Mouse (Mus musculus) hindbrain, embryonic 16.5 days (tissue): ENCODE results near the gene Clec16a. TPM values are rescaled to one million over a fixed set of nuclear protein-coding genes. Genes with fewer than 3 reads are reported as not detected.

Experiments
- ATAC-seq: fragments of 200-750 bp; cut with Nextera tagmentation; 2 replicates; pipeline ENCODE4 v1.8.0; 2017; ENCODE audit warnings: moderate TSS enrichment, moderate library complexity
- H3K27ac ChIP-seq: fragments of 300-500 bp; sonication (generic); 2 replicates; pipeline ENCODE4 v1.5.1; 2014; ENCODE audit warnings: low read depth, mild to moderate bottlenecking, control low read depth, low read length, moderate library complexity
- H3K27me3 ChIP-seq: fragments of 300-500 bp; sonication (generic); replicated peaks from 2 replicates; pipeline ENCODE4 v1.6.1; 2014; ENCODE audit warnings: low read length; ENCODE audit not compliant: control insufficient read depth, insufficient read depth
- H3K36me3 ChIP-seq: fragments of 300-500 bp; sonication (generic); 2 replicates; pipeline ENCODE4 v1.6.1; 2014; ENCODE audit warnings: mild to moderate bottlenecking, low read length, moderate library complexity, mixed read lengths; ENCODE audit not compliant: control insufficient read depth, insufficient read depth
- H3K4me1 ChIP-seq: fragments of 300-500 bp; sonication (generic); 2 replicates; pipeline ENCODE4 v1.6.1; 2014; ENCODE audit warnings: low read depth, low read length; ENCODE audit not compliant: control insufficient read depth, insufficient read depth
- H3K4me2 ChIP-seq: fragments of 300-500 bp; sonication (generic); 2 replicates; pipeline ENCODE4 v1.6.1; 2014; ENCODE audit warnings: mild to moderate bottlenecking, low read length, control low read depth, moderate library complexity
- H3K4me3 ChIP-seq: fragments of 300-500 bp; sonication (generic); 2 replicates; pipeline ENCODE4 v1.5.1; 2014; ENCODE audit warnings: mild to moderate bottlenecking, low read length, control low read depth, moderate library complexity
- H3K9ac ChIP-seq: fragments of 300-500 bp; sonication (generic); 2 replicates; pipeline ENCODE4 v1.6.1; 2014; ENCODE audit warnings: low read depth, mild to moderate bottlenecking, control low read depth, low read length, moderate library complexity
- H3K9me3 ChIP-seq: fragments of 300-500 bp; sonication (generic); 2 replicates; pipeline ENCODE4 v1.6.1; 2014; ENCODE audit warnings: mild to moderate bottlenecking, low read length, moderate library complexity; ENCODE audit not compliant: control insufficient read depth
- WGBS: fragments of 180-500 bp; shearing (Covaris S2); extraction: QIAGEN DNeasy Blood & Tissue Kit; methylation state at CpG from one replicate; pipeline ENCODE4 v1.1.7; 2014; 5-methylcytosine and 5-hydroxymethylcytosine counted together
- polyA plus RNA-seq: library from polyadenylated mRNA; unstranded; fragments of >200 nt; fragmentation: Nextera tagmentation; extraction: Ambion mirVana; gene quantifications from 2 replicates; pipeline ENCODE4 v1.2.1, GENCODE M21; 2015

The Clec16a gene
- polyA plus RNA-seq, 1 experiment from 2014 or later = 60.7 TPM

GRCm38 (mm10) chr16:10719971-10720370 lies 174.8 kb downstream of the Clec16a start:
- no peak overlapping the region for H3K9ac ChIP-seq
- 31% methylated on average over 6 of the region's 6 CpGs for WGBS
- ATAC-seq = peak; percentile 78
- no peak overlapping the region for H3K27ac ChIP-seq
- no peaks in the 10 kb centered on the region for H3K27me3 ChIP-seq
- H3K4me3 ChIP-seq = no peak overlapping the region
- H3K36me3 ChIP-seq = no peaks in the 10 kb centered on the region
- no peak overlapping the region for H3K4me2 ChIP-seq
- no peaks in the 10 kb centered on the region for H3K9me3 ChIP-seq
- H3K4me1 ChIP-seq = no peaks in the 10 kb centered on the region

GRCm38 (mm10) chr16:10722882-10723544 lies 177.9 kb downstream of the Clec16a start:
- no peak overlapping the region for H3K9ac ChIP-seq
- H3K4me3 ChIP-seq = no peak overlapping the region
- H3K27me3 ChIP-seq = no peaks in the 10 kb centered on the region
- H3K4me1 ChIP-seq = no peaks in the 10 kb centered on the region
- H3K27ac ChIP-seq = no peak overlapping the region
- 0 out of 2 replicates have a peak, but pooled peaks have one; percentile 7 for ATAC-seq
- no peaks in the 10 kb centered on the region for H3K9me3 ChIP-seq
- WGBS = 28% methylated on average over 1 of the region's 1 CpGs
- H3K4me2 ChIP-seq = no peak overlapping the region
- H3K36me3 ChIP-seq = no peaks in the 10 kb centered on the region

GRCm38 (mm10) chr16:10723816-10724647 lies 178.9 kb downstream of the Clec16a start:
- H3K36me3 ChIP-seq = no peaks in the 10 kb centered on the region
- 74% methylated on average over 5 of the region's 5 CpGs for WGBS
- no peaks in the 10 kb centered on the region for H3K9me3 ChIP-seq
- ATAC-seq = no peak
- H3K27ac ChIP-seq = no peak overlapping the region
- H3K27me3 ChIP-seq = no peaks in the 10 kb centered on the region
- H3K4me3 ChIP-seq = no peak overlapping the region
- no peak overlapping the region for H3K4me2 ChIP-seq
- H3K9ac ChIP-seq = no peak overlapping the region
- H3K4me1 ChIP-seq = no peaks in the 10 kb centered on the region; the same call in 1 of the 2 replicates

- Histone ChIP-seq H3K36me3 (no peaks in the 10 kb centered on the region), H3K9ac (no peak overlapping the region), H3K27me3 (no peaks in the 10 kb centered on the region), H3K27ac (no peak overlapping the region), H3K4me1 (no peaks in the 10 kb centered on the region; the same call in 1 of the 2 replicates), H3K4me3 (no peak overlapping the region), H3K4me2 (no peak overlapping the region), H3K9me3 (no peaks in the 10 kb centered on the region)
- ATAC-seq = no peak
- WGBS = 69% methylated on average over 2 of the region's 2 CpGs
Observed at GRCm38 (mm10) chr16:10725156-10725555, 180.0 kb downstream of the Clec16a start.

GRCm38 (mm10) chr16:10727630-10728029 lies 182.5 kb downstream of the Clec16a start:
- Histone ChIP-seq H3K4me2 (no peak overlapping the region), H3K9ac (no peak overlapping the region), H3K9me3 (no peaks in the 10 kb centered on the region), H3K36me3 (peaks cover 3% of the 10 kb centered on the region; the same call in 1 of the 2 replicates), H3K27ac (no peak overlapping the region), H3K27me3 (no peaks in the 10 kb centered on the region), H3K4me3 (no peak overlapping the region), H3K4me1 (no peaks in the 10 kb centered on the region; the same call in 1 of the 2 replicates)
- no peak for ATAC-seq
- WGBS = 87% methylated on average over 4 of the region's 4 CpGs

GRCm38 (mm10) chr16:10728886-10729285 lies 183.7 kb downstream of the Clec16a start:
- 0 out of 2 replicates have a peak, but pooled peaks have one; percentile 17 for ATAC-seq

GRCm38 (mm10) chr16:10730941-10731340 lies 185.8 kb downstream of the Clec16a start:
- ATAC-seq = no peak
- Histone ChIP-seq H3K27me3 (no peaks in the 10 kb centered on the region), H3K9me3 (no peaks in the 10 kb centered on the region), H3K36me3 (peaks cover 3% of the 10 kb centered on the region; the same call in 1 of the 2 replicates), H3K4me2 (no peak overlapping the region), H3K4me3 (no peak overlapping the region), H3K9ac (no peak overlapping the region), H3K4me1 (no peaks in the 10 kb centered on the region; the same call in 1 of the 2 replicates), H3K27ac (no peak overlapping the region)
- 85% methylated on average over 4 of the region's 4 CpGs for WGBS

More at GRCm38 (mm10) chr16:10728886-10729285, 183.7 kb downstream of the Clec16a start:
- 29% methylated on average over 3 of the region's 3 CpGs for WGBS
- Histone ChIP-seq H3K27me3 (no peaks in the 10 kb centered on the region), H3K4me3 (no peak overlapping the region), H3K4me1 (no peaks in the 10 kb centered on the region; the same call in 1 of the 2 replicates), H3K4me2 (no peak overlapping the region), H3K36me3 (peaks cover 3% of the 10 kb centered on the region; the same call in 1 of the 2 replicates), H3K9me3 (no peaks in the 10 kb centered on the region), H3K9ac (no peak overlapping the region), H3K27ac (no peak overlapping the region; the same call in 1 of the 2 replicates)

- Histone ChIP-seq H3K4me2 (no peak overlapping the region), H3K9ac (no peak overlapping the region), H3K36me3 (peaks cover 3% of the 10 kb centered on the region; the same call in 1 of the 2 replicates), H3K27ac (no peak overlapping the region), H3K9me3 (no peaks in the 10 kb centered on the region), H3K4me3 (no peak overlapping the region), H3K4me1 (no peaks in the 10 kb centered on the region; the same call in 1 of the 2 replicates), H3K27me3 (no peaks in the 10 kb centered on the region)
- ATAC-seq = no peak
- WGBS = 81% methylated on average over 4 of the region's 4 CpGs
Observed at GRCm38 (mm10) chr16:10731785-10732184, 186.6 kb downstream of the Clec16a start.

GRCm38 (mm10) chr16:10732421-10732820 lies 187.3 kb downstream of the Clec16a start:
- Histone ChIP-seq H3K4me2 (no peak overlapping the region), H3K27ac (no peak overlapping the region), H3K9me3 (no peaks in the 10 kb centered on the region), H3K9ac (no peak overlapping the region), H3K4me1 (no peaks in the 10 kb centered on the region; the same call in 1 of the 2 replicates), H3K27me3 (no peaks in the 10 kb centered on the region), H3K36me3 (peaks cover 3% of the 10 kb centered on the region; the same call in 1 of the 2 replicates), H3K4me3 (no peak overlapping the region)
- 85% methylated on average over 5 of the region's 5 CpGs for WGBS
- ATAC-seq = no peak
